Mouse (Mus musculus): ENCODE measurements around the gene Hnrnpa3.
"Not testable (repeated sequence)": the region's sequence is repeated elsewhere in the genome, so short reads cannot be mapped to it uniquely, and the experiment has no call there.

Gene Hnrnpa3

GRCm38 (mm10) chr2:75658727-75659628 is at the start of gene Hnrnpa3:
Gene Hnrnpa3, plus strand, starts transcription at chr2:75659261.
- DNase-seq: peak; percentile 96 to 99

GRCm38 (mm10) chr2:75609971-75610370 is 49.1 kb upstream of the Hnrnpa3 start:
- DNase-seq: no peak

DNA sequence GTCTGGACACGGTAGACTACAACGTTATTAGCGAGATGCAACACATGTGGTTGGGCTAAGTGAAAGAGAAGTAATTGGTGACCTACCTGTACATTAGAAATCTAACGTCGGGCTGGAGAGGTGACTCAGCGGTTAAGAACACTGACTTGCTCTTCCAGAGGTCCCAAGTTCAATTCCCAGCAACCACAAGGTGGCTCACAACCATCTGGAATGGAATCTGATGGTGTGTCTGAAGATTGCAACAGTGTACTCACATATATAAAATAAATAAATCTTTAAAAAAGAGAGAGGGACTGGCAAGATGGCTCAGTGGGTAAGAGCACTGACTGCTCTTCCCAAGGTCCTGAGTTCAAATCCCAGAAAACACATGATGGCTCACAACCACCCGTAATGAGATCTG is 48.5 kb upstream of the Hnrnpa3 start:
- not testable (repeated sequence) for DNase-seq

DNA sequence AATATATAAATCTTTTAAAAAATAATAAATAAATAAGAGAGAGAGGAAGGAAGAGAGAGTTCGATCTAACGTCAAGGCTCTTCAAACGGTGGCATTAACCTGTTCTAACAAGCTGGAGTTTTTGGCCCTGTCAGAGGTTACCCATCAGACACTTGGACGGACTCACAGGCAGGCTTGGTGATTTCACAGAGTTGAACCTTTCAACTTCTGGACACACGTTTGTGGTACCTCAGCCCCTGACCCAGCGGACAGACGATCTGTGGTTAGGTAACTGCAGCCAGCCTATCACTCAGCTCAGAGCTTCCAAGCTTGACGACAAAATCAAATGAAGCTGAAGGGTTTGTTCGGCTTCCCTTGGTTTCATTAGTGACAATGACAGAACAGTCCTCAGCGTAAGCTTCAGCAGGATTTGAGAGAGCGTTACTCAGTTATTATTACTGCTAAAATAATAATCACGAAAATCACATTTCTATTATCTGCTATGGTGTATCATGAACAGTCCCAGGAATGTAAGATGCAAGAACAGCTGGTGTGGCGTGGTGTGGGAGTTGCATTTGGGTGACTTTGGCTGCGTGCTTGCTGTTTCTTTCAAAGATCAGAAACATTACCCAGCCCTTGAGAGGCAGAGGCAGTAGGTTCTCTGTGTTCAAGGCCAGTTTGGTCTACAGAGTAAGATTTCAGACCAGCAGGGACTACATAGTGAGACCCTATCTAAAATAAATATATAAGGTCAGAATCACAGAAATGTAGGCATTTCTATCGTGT is 47.8 kb upstream of the Hnrnpa3 start:
- no peak for DNase-seq

- no peak for DNase-seq
Measured at GRCm38 (mm10) chr2:75612006-75612405, 47.1 kb upstream of the Hnrnpa3 start.

GRCm38 (mm10) chr2:75612981-75613567 is 46.0 kb upstream of the Hnrnpa3 start:
- no peak for DNase-seq

- no peak for DNase-seq
Measured at GRCm38 (mm10) chr2:75614577-75614976, 44.5 kb upstream of the Hnrnpa3 start.

GRCm38 (mm10) chr2:75616911-75617310 is 42.1 kb upstream of the Hnrnpa3 start:
- no peak for DNase-seq

DNA sequence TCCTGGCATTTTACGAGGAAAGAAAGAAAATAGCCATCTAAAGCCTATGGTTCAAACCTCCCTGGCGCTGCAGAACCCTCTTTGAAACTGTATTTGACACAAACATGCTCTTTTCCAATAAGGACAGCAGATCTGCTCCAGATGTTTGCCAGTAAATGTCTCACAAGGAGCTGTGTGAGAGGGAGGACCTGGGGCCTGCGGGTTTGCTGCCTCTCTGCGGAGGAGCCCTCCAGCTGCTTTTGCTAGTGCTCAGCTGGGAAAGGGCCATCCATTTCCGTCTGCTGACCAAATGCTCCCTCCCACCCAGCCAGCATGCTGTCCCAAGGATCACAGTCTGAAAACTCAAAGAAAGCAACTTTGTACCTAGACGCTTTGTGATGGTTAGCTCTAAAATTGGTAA is 40.3 kb upstream of the Hnrnpa3 start:
- no peak for DNase-seq

- DNase-seq: no peak
Measured at GRCm38 (mm10) chr2:75621873-75622654, 37.0 kb upstream of the Hnrnpa3 start.

DNA sequence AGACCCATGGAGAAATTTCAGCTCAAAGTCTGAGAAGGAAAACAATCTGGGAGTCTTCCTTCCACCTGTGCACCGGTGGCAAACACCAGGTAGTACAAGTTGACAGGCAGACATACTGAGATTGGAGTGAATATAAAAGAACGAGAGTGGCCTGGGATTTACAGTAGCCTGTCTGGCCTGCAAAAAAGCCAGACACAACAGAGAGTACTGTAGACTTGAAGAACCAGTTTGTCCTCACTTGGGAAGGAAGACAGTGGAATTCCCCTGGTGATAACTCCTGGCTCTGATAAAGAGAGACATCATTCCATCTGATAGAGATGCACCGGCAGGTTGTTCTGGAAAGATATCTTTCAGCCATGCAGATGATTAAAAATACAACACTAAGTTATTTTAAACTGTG is 34.0 kb upstream of the Hnrnpa3 start:
- no peak for DNase-seq

DNA sequence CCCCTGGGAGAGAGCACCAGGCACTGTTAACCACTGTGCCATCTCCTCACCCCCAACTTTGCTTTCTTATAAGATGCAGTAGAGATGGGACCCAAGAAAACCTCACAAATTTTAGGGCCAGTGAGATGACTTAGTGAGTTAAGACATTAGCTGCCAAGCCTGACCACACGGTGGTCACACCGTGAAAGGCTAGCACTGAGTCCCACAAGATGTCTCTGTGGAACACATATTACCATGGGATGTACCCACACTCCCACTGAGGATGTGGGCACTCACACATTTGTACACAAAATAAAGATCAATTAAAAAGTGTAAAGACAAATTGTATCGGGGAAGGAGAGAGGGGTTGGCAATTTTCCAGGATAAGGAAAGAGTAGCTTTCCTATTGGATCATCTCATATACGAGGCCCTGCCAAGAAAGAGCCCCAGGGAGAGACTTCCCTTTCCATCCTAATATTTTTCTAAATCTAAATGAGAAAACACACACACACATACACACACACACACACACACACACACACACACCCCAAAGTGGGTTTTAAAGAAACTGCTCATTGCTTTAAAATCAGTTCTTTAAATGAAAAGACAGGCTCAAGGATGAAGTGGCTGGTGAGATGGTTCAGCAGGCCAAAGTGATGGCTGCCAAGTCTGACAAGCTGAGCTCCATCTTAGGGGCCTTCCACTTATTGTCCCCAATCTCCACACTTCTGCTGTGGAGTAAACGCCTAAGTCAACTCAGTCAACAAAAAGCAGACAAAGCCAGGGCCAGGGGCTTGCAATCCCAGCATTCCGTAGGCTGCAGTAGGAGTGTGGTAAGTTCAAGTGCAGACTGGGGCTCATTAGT is 32.2 kb upstream of the Hnrnpa3 start:
- DNase-seq: no peak

- no peak for DNase-seq
Measured at GRCm38 (mm10) chr2:75628487-75628886, 30.6 kb upstream of the Hnrnpa3 start.

DNA sequence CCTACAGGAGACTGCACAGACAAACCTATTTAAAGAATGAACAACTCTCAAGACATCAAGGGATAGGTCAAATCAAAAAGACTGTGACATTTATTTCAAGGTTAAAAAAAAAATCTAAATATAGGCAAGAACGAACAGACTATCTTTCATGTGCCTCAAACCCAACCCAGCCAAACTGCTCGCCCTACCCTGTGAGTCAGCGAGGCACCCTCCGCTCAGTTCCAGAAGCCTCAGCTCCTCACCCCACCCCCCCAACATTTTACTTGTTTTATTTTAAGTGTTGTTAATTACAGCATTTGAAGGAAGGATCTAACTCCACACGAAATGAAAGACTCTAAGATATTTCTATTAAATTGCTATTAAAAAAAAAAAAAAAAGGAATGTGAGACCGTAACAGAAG is 27.6 kb upstream of the Hnrnpa3 start:
- DNase-seq: no peak

GRCm38 (mm10) chr2:75632043-75632442 is 27.0 kb upstream of the Hnrnpa3 start:
- no peak for DNase-seq

DNA sequence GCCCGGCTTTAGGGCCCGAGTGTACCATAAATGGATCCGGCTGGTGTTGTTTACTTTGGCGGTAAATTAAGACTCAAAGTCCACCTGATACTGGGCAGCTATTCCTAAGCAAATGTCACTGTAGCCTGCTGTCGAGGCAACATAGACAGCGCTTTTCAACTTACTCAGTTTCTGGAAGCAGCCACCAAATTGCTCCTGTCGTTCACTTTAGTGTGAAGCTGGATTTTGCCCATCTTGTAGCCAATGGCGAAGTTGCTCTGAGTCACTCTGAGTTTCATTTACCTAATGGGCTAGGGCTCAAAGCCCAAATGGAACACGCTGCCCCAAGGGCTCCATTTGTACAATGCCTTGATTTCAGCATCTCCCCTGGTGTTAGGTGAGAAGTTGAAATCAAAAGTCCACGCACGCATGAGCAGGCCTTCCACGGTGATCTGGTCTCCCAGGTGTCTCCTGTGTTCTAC is 26.3 kb upstream of the Hnrnpa3 start:
- no peak for DNase-seq

GRCm38 (mm10) chr2:75633381-75633780 is 25.7 kb upstream of the Hnrnpa3 start:
- no peak for DNase-seq

GRCm38 (mm10) chr2:75633784-75634183 is 25.3 kb upstream of the Hnrnpa3 start:
- DNase-seq: no peak

DNA sequence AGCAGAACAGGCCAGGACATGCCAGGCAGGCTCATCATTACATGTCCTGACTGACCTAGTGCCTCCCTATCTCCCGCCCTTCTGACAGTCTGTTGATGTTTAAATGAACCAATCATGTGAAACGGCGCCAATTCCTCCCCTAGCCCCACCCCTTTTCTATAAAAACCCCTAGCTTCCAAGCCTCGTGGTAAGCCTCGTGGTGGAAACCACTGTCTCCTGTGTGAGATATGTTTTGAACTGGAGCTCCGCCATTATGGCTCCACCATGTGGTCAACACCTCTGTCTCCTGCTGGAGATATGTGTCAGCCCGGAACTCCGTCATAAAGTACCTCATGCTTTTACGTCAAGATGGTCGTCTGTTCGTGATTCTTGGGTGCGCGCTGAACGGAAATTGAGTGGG is 24.6 kb upstream of the Hnrnpa3 start:
- DNase-seq: not testable (repeated sequence)

DNA sequence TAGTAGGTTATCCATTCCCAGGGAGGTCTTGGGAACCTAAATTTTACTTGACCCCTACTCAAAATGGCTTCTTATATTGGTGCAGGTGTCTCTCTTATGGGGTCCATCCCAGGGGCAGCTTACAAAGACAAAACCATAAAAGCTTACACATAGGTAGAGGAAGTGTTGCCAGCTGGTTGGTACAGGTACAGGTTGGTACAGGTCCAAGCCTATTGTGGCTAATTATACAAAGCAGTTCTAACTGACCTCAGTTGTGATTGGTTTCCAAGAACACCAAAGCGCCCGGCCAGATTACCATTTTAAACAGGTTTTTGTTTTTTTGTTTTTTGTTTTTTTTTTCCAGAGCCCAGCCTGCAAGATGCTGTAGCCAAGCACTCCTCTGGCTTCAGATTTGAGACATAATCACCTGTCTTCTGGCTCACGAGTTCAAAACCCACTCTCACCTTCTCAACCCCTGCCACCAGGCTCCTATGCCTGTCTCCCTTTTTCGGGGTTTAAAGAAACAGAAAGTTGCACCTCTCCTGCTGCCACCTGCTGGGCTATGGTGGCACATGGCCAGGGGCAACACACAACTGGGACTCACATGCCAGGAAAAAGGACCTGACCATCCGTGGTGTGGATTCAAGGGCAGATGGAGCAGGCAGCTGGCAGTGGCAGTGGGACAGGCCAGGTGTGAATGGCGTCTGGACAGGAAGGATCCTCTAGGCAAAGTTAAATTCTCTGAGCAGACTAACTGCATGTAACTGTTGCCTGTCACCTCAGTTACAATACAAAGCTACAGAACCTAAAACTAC is 22.6 kb upstream of the Hnrnpa3 start:
- DNase-seq: peak; percentile 36 to 65

GRCm38 (mm10) chr2:75637055-75637304 is 22.1 kb upstream of the Hnrnpa3 start:
- not testable (repeated sequence) for DNase-seq
